Mouse (Mus musculus) liver, embryonic 11.5 days (tissue): ENCODE measurements around the gene Mib2. TPM values are rescaled to one million over a fixed set of nuclear protein-coding genes. Genes with fewer than 3 reads are reported as not detected.
A peak's percentile ranks its signal among the peaks of the same experiment; 100 is the strongest.
"Not testable (repeated sequence)": the region's sequence is repeated elsewhere in the genome, so short reads cannot be mapped to it uniquely, and the experiment has no call there.

Source experiments
- ATAC-seq: fragments of 200-750 bp; cut with Nextera tagmentation; replicated peaks from 2 replicates; pipeline ENCODE4 v1.8.0; 2017; ENCODE audit warnings: moderate number of reproducible peaks, mild to moderate bottlenecking, moderate TSS enrichment, moderate library complexity; ENCODE audit not compliant: low FRiP score
- DNase-seq: peaks from one replicate; pipeline ENCODE4 v3.0.0-alpha.2; 2017; ENCODE audit warnings: low spot score
- H3K27ac ChIP-seq: fragments of 300-500 bp; sonication (generic); 2 replicates; pipeline ENCODE4 v1.5.1; 2014; ENCODE audit warnings: mild to moderate bottlenecking, low read depth, low read length, control low read depth
- H3K27me3 ChIP-seq: fragments of 300-500 bp; sonication (generic); replicated peaks from 2 replicates; pipeline ENCODE4 v1.6.1; 2014; ENCODE audit warnings: low read length, mixed read lengths; ENCODE audit not compliant: control insufficient read depth, insufficient read depth
- H3K36me3 ChIP-seq: fragments of 300-500 bp; sonication (generic); 2 replicates; pipeline ENCODE4 v1.6.1; 2014; ENCODE audit warnings: mild to moderate bottlenecking, low read length, moderate library complexity, mixed read lengths; ENCODE audit not compliant: control insufficient read depth, insufficient read depth
- H3K4me1 ChIP-seq: fragments of 300-500 bp; sonication (generic); replicated peaks from 2 replicates; pipeline ENCODE4 v1.6.1; 2014; ENCODE audit warnings: low read length, mixed read lengths; ENCODE audit not compliant: control insufficient read depth, insufficient read depth
- H3K4me2 ChIP-seq: fragments of 300-500 bp; sonication (generic); 2 replicates; pipeline ENCODE4 v1.6.1; 2014; ENCODE audit warnings: mild to moderate bottlenecking, control low read depth, moderate library complexity
- H3K4me3 ChIP-seq: fragments of 300-500 bp; sonication (generic); 2 replicates; pipeline ENCODE4 v1.5.1; 2014; ENCODE audit warnings: low read depth, low read length, control low read depth
- H3K9ac ChIP-seq: fragments of 300-500 bp; sonication (generic); 2 replicates; pipeline ENCODE4 v1.6.1; 2014; ENCODE audit warnings: low read depth, low read length, control low read depth
- H3K9me3 ChIP-seq: fragments of 300-500 bp; sonication (generic); 2 replicates; pipeline ENCODE4 v1.6.1; 2016; ENCODE audit warnings: low read length, inconsistent platforms, mixed read lengths; ENCODE audit not compliant: control insufficient read depth
- WGBS: fragments of 180-500 bp; shearing (Covaris S2); extraction: QIAGEN DNeasy Blood & Tissue Kit; methylation state at CpG from one replicate; pipeline ENCODE4 v1.1.7; 2014; 5-methylcytosine and 5-hydroxymethylcytosine counted together
- polyA plus RNA-seq: library from polyadenylated mRNA; unstranded; fragments of >200 nt; fragmentation: Nextera tagmentation; extraction: Ambion mirVana; gene quantifications from 2 replicates; pipeline ENCODE4 v1.2.1, GENCODE M21; 2014

The Mib2 gene
- polyA plus RNA-seq, 1 experiment from 2014 or later: 12.2 TPM

DNA sequence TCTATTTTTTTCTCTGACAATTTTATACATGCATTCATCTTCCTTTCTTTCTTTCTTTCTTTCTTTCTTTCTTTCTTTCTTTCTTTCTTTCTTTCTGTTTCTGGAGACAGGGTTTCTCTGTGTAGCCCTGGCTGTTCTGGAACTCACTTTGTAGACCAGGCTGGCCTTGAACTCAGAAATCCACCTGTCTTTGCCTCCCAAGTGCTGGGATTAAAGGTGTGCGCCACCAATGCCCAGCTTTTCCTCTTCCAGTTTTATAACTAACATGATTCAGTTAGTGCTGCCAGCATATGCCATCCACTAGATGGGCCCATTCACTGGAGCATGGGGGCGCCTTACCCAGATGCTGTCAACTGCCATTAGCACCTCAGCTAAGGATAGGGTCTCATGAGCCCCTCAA, 23.7 kb downstream of the Mib2 start, which contains the start of gene Gm10563:
Gm10563 (minus strand) TSS at position 101 of the 400 bp plus-strand sequence.
- H3K4me2 ChIP-seq, H3K4me1 ChIP-seq, H3K4me3 ChIP-seq, H3K9ac ChIP-seq, H3K27me3 ChIP-seq, H3K9me3 ChIP-seq, ATAC-seq, DNase-seq, H3K27ac ChIP-seq: not testable (repeated sequence)
- peaks cover 62% of the 10 kb centered on the region for H3K36me3 ChIP-seq
- 91% methylated on average over 2 of the region's 2 CpGs for WGBS

GRCm38 (mm10) chr4:155643531-155643930, 25.5 kb downstream of the Mib2 start:
- no peak overlapping the region for H3K27ac ChIP-seq
- H3K27me3 ChIP-seq: no peaks in the 10 kb centered on the region
- ATAC-seq (no peak), DNase-seq (no peak)
- peaks cover 55% of the 10 kb centered on the region for H3K36me3 ChIP-seq
- H3K4me3 ChIP-seq: no peak overlapping the region
- H3K4me1 ChIP-seq: no peaks in the 10 kb centered on the region
- no peak overlapping the region for H3K4me2 ChIP-seq
- WGBS: 88% methylated on average over 1 of the region's 1 CpGs
- H3K9me3 ChIP-seq: no peaks in the 10 kb centered on the region
- no peak overlapping the region for H3K9ac ChIP-seq

DNA sequence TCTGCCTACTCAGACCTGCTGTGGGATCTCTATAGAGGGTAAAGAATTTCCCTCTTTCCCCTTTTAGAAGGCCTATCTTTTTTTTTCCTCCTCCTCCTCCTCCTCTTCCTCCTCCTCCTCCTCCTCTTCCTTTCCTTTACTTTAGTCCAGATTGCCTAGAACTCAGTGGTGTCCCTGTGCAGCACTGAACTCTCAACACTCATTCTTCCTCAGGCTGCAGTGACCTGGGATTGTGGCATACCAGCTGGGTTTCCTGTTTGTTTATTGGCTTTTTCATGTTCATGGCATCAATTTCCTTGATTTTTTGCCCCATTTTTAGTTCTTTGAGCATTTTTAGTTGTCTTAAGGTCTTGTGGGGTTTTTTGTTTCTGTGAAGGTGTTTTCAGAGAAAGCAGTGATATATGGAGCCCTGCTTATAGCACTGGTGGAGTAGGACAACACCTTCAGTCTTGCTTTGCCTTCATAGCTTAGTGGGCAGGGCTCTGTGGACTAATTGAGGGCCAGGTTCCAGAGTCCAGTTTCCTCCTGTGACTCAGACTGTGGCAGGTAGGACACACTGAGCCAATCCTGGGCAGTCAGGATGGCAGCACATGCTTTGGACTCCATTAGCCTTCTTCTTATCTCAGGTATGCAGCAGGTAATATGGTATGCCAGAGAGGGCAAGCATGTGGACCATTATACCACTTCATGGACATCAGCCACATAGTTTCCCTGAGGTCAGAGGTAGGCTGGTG, 33.1 kb downstream of the Mib2 start:
- no peaks in the 10 kb centered on the region for H3K27me3 ChIP-seq
- no peak overlapping the region for H3K4me2 ChIP-seq
- H3K9me3 ChIP-seq: no peaks in the 10 kb centered on the region
- DNase-seq (no peak), ATAC-seq (no peak)
- H3K9ac ChIP-seq: no peak overlapping the region
- no peak overlapping the region for H3K4me3 ChIP-seq
- peaks cover 68% of the 10 kb centered on the region for H3K36me3 ChIP-seq
- H3K4me1 ChIP-seq: no peaks in the 10 kb centered on the region
- no peak overlapping the region for H3K27ac ChIP-seq

DNA sequence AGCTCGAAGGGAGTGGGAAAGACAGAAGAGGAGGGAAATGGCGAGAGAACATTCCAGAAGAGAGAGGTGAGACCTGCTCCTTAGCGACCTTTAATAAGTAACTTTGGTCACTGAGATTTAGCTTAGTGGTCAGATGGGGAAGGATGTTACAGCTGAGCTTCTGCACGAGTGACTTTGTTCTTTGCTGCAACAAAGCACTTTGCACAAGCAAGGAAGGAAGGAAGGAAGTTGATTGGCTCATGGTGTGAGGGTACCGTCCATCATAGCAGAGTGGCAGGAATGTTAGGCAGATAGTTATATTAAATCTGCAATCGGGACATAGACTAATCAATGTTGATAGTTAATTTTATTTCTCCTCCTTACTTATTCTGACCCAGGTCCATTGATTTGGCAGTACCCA, 38.7 kb downstream of the Mib2 start:
- 88% methylated on average over 6 of the region's 6 CpGs for WGBS
- Histone ChIP-seq H3K36me3 (peaks cover 48% of the 10 kb centered on the region), H3K27ac (no peak overlapping the region), H3K27me3 (no peaks in the 10 kb centered on the region), H3K4me3 (no peak overlapping the region), H3K9ac (no peak overlapping the region), H3K4me1 (no peaks in the 10 kb centered on the region), H3K9me3 (no peaks in the 10 kb centered on the region), H3K4me2 (no peak overlapping the region)
- DNase-seq (no peak), ATAC-seq (no peak)

- H3K4me3 ChIP-seq: peak within 1 kb of the TSS; percentile 100
- H3K27me3 ChIP-seq: no peaks in the 10 kb centered on the region
- H3K36me3 ChIP-seq: peaks cover 15% of the 10 kb centered on the region
- H3K4me2 ChIP-seq: peak within 1 kb of the TSS; percentile 93
- peak within 1 kb of the TSS; percentile 88 for H3K9ac ChIP-seq
- peak within 1 kb of the TSS; percentile 90 for H3K27ac ChIP-seq
- DNase-seq: peak; percentile 91
- peak; percentile 100 for ATAC-seq
- H3K9me3 ChIP-seq: no peaks in the 10 kb centered on the region
- peaks cover 5% of the 10 kb centered on the region; the same call in 1 of the 2 replicates for H3K4me1 ChIP-seq
- WGBS: under 1% methylated on average over 84 of the region's 84 CpGs
Observed at GRCm38 (mm10) chr4:155624338-155625291, 44.4 kb downstream of the Mib2 start, which contains the start of gene Cdk11b. TSS of gene Cdk11b (plus strand) at chr4:155624854.

DNA sequence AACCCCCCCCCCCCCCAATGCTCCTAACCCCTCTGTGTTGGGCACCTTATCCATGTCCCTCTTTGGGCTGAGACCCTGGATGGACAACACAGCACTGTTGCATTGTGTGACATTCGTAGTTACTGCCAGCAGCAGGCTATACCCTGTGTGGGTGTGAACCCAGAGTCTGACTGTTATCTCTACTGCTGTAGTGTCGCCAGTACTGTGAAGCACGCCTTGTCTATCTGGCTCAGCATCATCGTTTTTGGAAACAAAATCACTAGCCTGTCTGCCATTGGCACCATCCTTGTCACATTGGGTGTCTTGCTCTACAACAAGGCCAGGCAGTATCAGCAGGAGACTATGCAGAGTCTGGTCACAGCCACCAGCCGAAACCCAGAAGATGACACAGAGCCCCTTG, 50.7 kb downstream of the Mib2 start:
- Histone ChIP-seq H3K27ac (no peak overlapping the region), H3K36me3 (peaks cover 36% of the 10 kb centered on the region), H3K4me2 (no peak overlapping the region), H3K4me3 (no peak overlapping the region), H3K27me3 (no peaks in the 10 kb centered on the region), H3K9ac (no peak overlapping the region), H3K4me1 (peaks cover 1% of the 10 kb centered on the region; the same call in 1 of the 2 replicates), H3K9me3 (no peaks in the 10 kb centered on the region)
- DNase-seq: no peak
- ATAC-seq: peak; percentile 58; the same call in 1 of the 2 replicates
- 71% methylated on average over 5 of the region's 5 CpGs for WGBS

DNA sequence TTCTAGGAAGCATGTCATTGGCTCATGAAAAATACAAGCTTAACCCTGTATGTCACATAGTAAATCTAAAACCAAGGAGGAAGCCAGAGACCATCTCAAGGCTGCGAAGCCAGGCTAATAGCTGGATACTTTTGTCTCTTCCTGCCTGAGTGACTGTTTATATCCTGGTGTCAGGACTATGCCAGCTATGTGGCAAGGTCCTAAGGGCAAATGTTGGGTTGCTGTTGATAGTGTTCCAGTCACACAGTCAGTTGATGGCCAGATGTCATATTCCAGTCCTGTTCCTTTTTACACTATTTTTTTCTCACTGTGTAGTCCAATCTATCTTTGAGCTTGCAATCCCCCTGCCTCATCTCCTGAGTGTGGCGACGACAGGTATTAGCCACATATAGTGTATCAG, 55.7 kb downstream of the Mib2 start:
- ATAC-seq (no peak), DNase-seq (no peak)
- H3K9ac ChIP-seq: no peak overlapping the region
- H3K4me3 ChIP-seq: no peak overlapping the region
- H3K27ac ChIP-seq: no peak overlapping the region
- no peaks in the 10 kb centered on the region for H3K4me1 ChIP-seq
- no peak overlapping the region for H3K4me2 ChIP-seq
- H3K9me3 ChIP-seq: no peaks in the 10 kb centered on the region
- H3K27me3 ChIP-seq: no peaks in the 10 kb centered on the region
- H3K36me3 ChIP-seq: peaks cover 40% of the 10 kb centered on the region
- WGBS: 95% methylated on average over 3 of the region's 3 CpGs

- WGBS: 88% methylated on average over 3 of the region's 3 CpGs
- ATAC-seq: no peak
Observed at GRCm38 (mm10) chr4:155611860-155612259, 57.1 kb downstream of the Mib2 start.

More at GRCm38 (mm10) chr4:155611860-155612259, 57.1 kb downstream of the Mib2 start:
- Histone ChIP-seq H3K27ac (no peak overlapping the region), H3K4me3 (no peak overlapping the region), H3K27me3 (no peaks in the 10 kb centered on the region), H3K36me3 (peaks cover 33% of the 10 kb centered on the region), H3K4me1 (no peaks in the 10 kb centered on the region), H3K9me3 (no peaks in the 10 kb centered on the region), H3K4me2 (no peak overlapping the region), H3K9ac (no peak overlapping the region)
- no peak for DNase-seq
